Mouse (Mus musculus) small intestine, adult 2 months (tissue): ENCODE measurements around the gene Mblac2. TPM values are rescaled to one million over a fixed set of nuclear protein-coding genes. Genes with fewer than 3 reads are reported as not detected.

Source experiments
- H3K27ac ChIP-seq: fragments of 200-500 bp; 2 replicates; pipeline ENCODE4 v1.5.1; 2012; ENCODE audit warnings: low read depth, low read length, control low read depth, inconsistent platforms; ENCODE audit not compliant: insufficient read depth
- H3K27me3 ChIP-seq: fragments of 200-500 bp; 2 replicates; pipeline ENCODE4 v1.6.1; 2012; ENCODE audit warnings: mild to moderate bottlenecking, moderate library complexity, low read length, inconsistent platforms; ENCODE audit not compliant: control insufficient read depth, insufficient read depth
- H3K36me3 ChIP-seq: fragments of 200-500 bp; 2 replicates; pipeline ENCODE4 v1.6.1; 2012; ENCODE audit warnings: mild to moderate bottlenecking, low read length, control low read depth, inconsistent platforms; ENCODE audit not compliant: control insufficient read depth, insufficient read depth
- H3K4me1 ChIP-seq: fragments of 200-500 bp; 2 replicates; pipeline ENCODE4 v1.6.1; 2012; ENCODE audit warnings: low read length, inconsistent platforms, mixed read lengths; ENCODE audit not compliant: control insufficient read depth, insufficient read depth, insufficient read length
- H3K4me3 ChIP-seq: fragments of 200-500 bp; 2 replicates; pipeline ENCODE4 v1.5.1; 2012; ENCODE audit warnings: low read depth, mild to moderate bottlenecking, control low read depth, inconsistent platforms, low read length, moderate library complexity
- CTCF ChIP-seq: fragments of 200-500 bp; IDR thresholded peaks from 2 replicates; pipeline ENCODE4 v1.5.1; 2012; ENCODE audit warnings: low read depth, mild to moderate bottlenecking, control low read depth, inconsistent platforms, low read length, moderate library complexity, mixed read lengths; ENCODE audit not compliant: insufficient replicate concordance, insufficient read length; ENCODE audit errors: extremely low read depth
- POLR2A ChIP-seq: fragments of 200-500 bp; IDR thresholded peaks from 2 replicates; pipeline ENCODE4 v1.6.1; 2012; ENCODE audit warnings: low read depth, mild to moderate bottlenecking, control low read depth, inconsistent platforms, low read length, moderate library complexity
- WGBS: fragments of 180-500 bp; shearing (Covaris S2); methylation state at CpG from one replicate; pipeline ENCODE4 v1.1.7; 2018; 5-methylcytosine and 5-hydroxymethylcytosine counted together
- polyA plus RNA-seq: library from polyadenylated mRNA; depleted of rRNA; stranded (reverse); fragments of >200 nt; gene quantifications from 2 replicates; pipeline ENCODE4 v1.2.3, GENCODE M21; 2012

The Mblac2 gene
- polyA plus RNA-seq, 1 experiment = 1.0 TPM

- TF ChIP-seq POLR2A (no peak), CTCF (no peak)
- Histone ChIP-seq H3K4me1 (no peaks in the 10 kb centered on the region), H3K36me3 (no peaks in the 10 kb centered on the region), H3K27ac (no peak overlapping the region), H3K27me3 (no peaks in the 10 kb centered on the region), H3K4me3 (no peak overlapping the region)
- 76% methylated on average over 1 of the region's 1 CpGs for WGBS
Observed at GRCm38 (mm10) chr13:81730362-81730761, 19.2 kb downstream of the Mblac2 start.

GRCm38 (mm10) chr13:81736606-81737005 is 25.5 kb downstream of the Mblac2 start:
- no peaks in the 10 kb centered on the region for H3K36me3 ChIP-seq
- H3K27me3 ChIP-seq = no peaks in the 10 kb centered on the region
- TF ChIP-seq POLR2A (no peak), CTCF (no peak)
- no peak overlapping the region for H3K27ac ChIP-seq
- whole genome bisulfite sequencing = 82% methylated on average over 5 of the region's 5 CpGs
- H3K4me3 ChIP-seq = no peak overlapping the region
- no peaks in the 10 kb centered on the region for H3K4me1 ChIP-seq

- Histone ChIP-seq H3K27me3 (no peaks in the 10 kb centered on the region), H3K4me1 (no peaks in the 10 kb centered on the region), H3K4me3 (no peak overlapping the region), H3K36me3 (no peaks in the 10 kb centered on the region), H3K27ac (no peak overlapping the region)
- TF ChIP-seq POLR2A (no peak), CTCF (no peak)
- 34% methylated on average over 3 of the region's 3 CpGs for WGBS
Observed at GRCm38 (mm10) chr13:81740898-81741297, 29.8 kb downstream of the Mblac2 start.

GRCm38 (mm10) chr13:81743391-81744091 is 32.4 kb downstream of the Mblac2 start:
- WGBS = 57% methylated on average over 10 of the region's 10 CpGs
- Histone ChIP-seq H3K36me3 (no peaks in the 10 kb centered on the region), H3K4me3 (no peak overlapping the region), H3K27me3 (no peaks in the 10 kb centered on the region), H3K4me1 (no peaks in the 10 kb centered on the region), H3K27ac (no peak overlapping the region)
- no peak for TF ChIP-seq CTCF
- no peak for TF ChIP-seq POLR2A

GRCm38 (mm10) chr13:81744092-81744396 is 32.9 kb downstream of the Mblac2 start:
- TF ChIP-seq CTCF (no peak), POLR2A (no peak)
- no peaks in the 10 kb centered on the region for H3K36me3 ChIP-seq
- H3K4me3 ChIP-seq = no peak overlapping the region
- no peak overlapping the region for H3K27ac ChIP-seq
- 23% methylated on average over 2 of the region's 2 CpGs for WGBS
- no peaks in the 10 kb centered on the region for H3K27me3 ChIP-seq
- H3K4me1 ChIP-seq = no peaks in the 10 kb centered on the region

GRCm38 (mm10) chr13:81754878-81755277 is 43.7 kb downstream of the Mblac2 start:
- no peak for TF ChIP-seq POLR2A
- no peak for TF ChIP-seq CTCF
- Histone ChIP-seq H3K36me3 (no peaks in the 10 kb centered on the region), H3K4me3 (no peak overlapping the region), H3K4me1 (no peaks in the 10 kb centered on the region), H3K27me3 (no peaks in the 10 kb centered on the region; the same call in 1 of the 2 replicates), H3K27ac (no peak overlapping the region)

- no peak for TF ChIP-seq CTCF
- no peak for TF ChIP-seq POLR2A
- Histone ChIP-seq H3K27ac (no peak overlapping the region), H3K27me3 (no peaks in the 10 kb centered on the region; the same call in 1 of the 2 replicates), H3K36me3 (no peaks in the 10 kb centered on the region), H3K4me1 (no peaks in the 10 kb centered on the region), H3K4me3 (no peak overlapping the region)
- WGBS = 91% methylated on average over 1 of the region's 1 CpGs
Observed at GRCm38 (mm10) chr13:81755324-81755723, 44.2 kb downstream of the Mblac2 start.
